Mouse (Mus musculus): ENCODE results near the gene Tufm.

DNA sequence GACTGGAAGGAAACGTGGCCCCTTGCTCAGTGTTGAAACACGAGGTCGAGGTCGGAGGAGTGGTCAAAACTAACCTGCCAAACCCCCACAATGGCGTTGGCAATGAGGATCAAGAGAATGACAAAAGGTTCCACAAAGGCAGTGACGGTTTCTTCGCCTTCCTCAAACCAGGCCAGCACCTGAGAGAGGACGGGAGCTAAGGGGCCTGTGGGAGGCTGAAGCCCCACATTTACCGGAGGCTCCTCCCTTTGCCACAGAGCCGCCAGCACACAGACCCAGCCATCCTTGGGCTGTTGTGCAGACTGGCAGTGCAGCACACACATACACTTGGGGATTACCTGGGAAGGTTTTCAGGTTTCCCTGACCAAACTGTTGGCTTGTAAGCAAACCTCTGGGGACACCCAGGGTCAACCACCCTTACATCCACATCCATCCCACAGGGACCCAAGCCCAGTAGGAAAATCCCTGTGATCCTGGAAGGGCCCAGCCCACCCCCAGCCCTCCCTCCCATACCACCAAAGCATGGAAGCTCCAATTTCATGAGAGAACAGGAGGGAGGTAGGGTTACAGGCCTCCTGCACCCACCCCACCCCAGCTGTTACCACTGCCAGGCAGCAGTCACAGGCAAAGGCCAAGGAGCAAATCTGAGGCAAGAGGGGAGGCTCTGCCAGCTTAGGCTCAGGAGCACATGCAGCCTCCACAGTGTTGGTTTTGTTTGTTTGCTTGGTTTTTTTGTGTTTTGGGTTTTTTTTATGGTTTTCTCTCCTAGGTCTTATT is 26.4 kb upstream of the Tufm start:
- TF ChIP-seq EP300 (IDR thresholded peaks at IDR 0.05; ENCODE audit: low read depth): no peak
- TF ChIP-seq CTCF (IDR thresholded peaks at IDR 0.05; ENCODE audit: low read depth): no peak
